Mouse (Mus musculus): ENCODE data around the gene Tcf23. TPM values are rescaled to one million over a fixed set of nuclear protein-coding genes. Genes with fewer than 3 reads are reported as not detected.

Gene Tcf23
- polyA plus RNA-seq, 1 experiment from 2014 or later = 3.3 TPM

GRCm38 (mm10) chr5:30926073-30926472 is 42.4 kb upstream of the Tcf23 start:
- H3K4me3 ChIP-seq (ENCODE audit: low read length) = no peak overlapping the region
- H3K9me3 ChIP-seq (ENCODE audit: control insufficient read depth, low read length) = no peaks in the 10 kb centered on the region
- no peaks in the 10 kb centered on the region for H3K36me3 ChIP-seq (ENCODE audit: control insufficient read depth, insufficient read depth, low read length)
- no peak overlapping the region for H3K9ac ChIP-seq (ENCODE audit: low read depth, low read length)
- H3K4me1 ChIP-seq (ENCODE audit: control insufficient read depth, insufficient read depth, low read length) = peaks cover 16% of the 10 kb centered on the region
- no peak overlapping the region for H3K27ac ChIP-seq (ENCODE audit: low read length)
- no peak overlapping the region for H3K4me2 ChIP-seq (ENCODE audit: low read depth, low read length)
- WGBS = 84% methylated on average over 2 of the region's 2 CpGs
- H3K27me3 ChIP-seq (replicated peaks; ENCODE audit: control insufficient read depth, insufficient read depth, low read length) = no peaks in the 10 kb centered on the region
- ATAC-seq = no peak

- no peak overlapping the region for H3K9ac ChIP-seq (ENCODE audit: low read depth, low read length)
- 45% methylated on average over 7 of the region's 7 CpGs for WGBS
- no peaks in the 10 kb centered on the region for H3K36me3 ChIP-seq (ENCODE audit: control insufficient read depth, insufficient read depth, low read length)
- no peak overlapping the region for H3K27ac ChIP-seq (ENCODE audit: low read length)
- no peak overlapping the region for H3K4me2 ChIP-seq (ENCODE audit: low read depth, low read length)
- no peaks in the 10 kb centered on the region for H3K9me3 ChIP-seq (ENCODE audit: control insufficient read depth, low read length)
- no peak overlapping the region for H3K4me3 ChIP-seq (ENCODE audit: low read length)
- peaks cover 3% of the 10 kb centered on the region; the same call in 1 of the 2 replicates for H3K4me1 ChIP-seq (ENCODE audit: control insufficient read depth, insufficient read depth, low read length)
- H3K27me3 ChIP-seq (replicated peaks; ENCODE audit: control insufficient read depth, insufficient read depth, low read length) = no peaks in the 10 kb centered on the region
- peak; percentile 56; the same call in 1 of the 2 replicates for ATAC-seq
Observed at GRCm38 (mm10) chr5:30927945-30928529, 40.4 kb upstream of the Tcf23 start.

- H3K36me3 ChIP-seq (ENCODE audit: control insufficient read depth, insufficient read depth, low read length) = no peaks in the 10 kb centered on the region
- 43% methylated on average over 4 of the region's 4 CpGs for WGBS
- H3K9ac ChIP-seq (ENCODE audit: low read depth, low read length) = no peak overlapping the region
- peak; percentile 36; the same call in 1 of the 2 replicates for ATAC-seq
- no peaks in the 10 kb centered on the region for H3K27me3 ChIP-seq (replicated peaks; ENCODE audit: control insufficient read depth, insufficient read depth, low read length)
- peaks cover 3% of the 10 kb centered on the region; the same call in 1 of the 2 replicates for H3K4me1 ChIP-seq (ENCODE audit: control insufficient read depth, insufficient read depth, low read length)
- H3K27ac ChIP-seq (ENCODE audit: low read length) = no peak overlapping the region
- no peak overlapping the region for H3K4me3 ChIP-seq (ENCODE audit: low read length)
- no peaks in the 10 kb centered on the region for H3K9me3 ChIP-seq (ENCODE audit: control insufficient read depth, low read length)
- no peak overlapping the region for H3K4me2 ChIP-seq (ENCODE audit: low read depth, low read length)
Observed at GRCm38 (mm10) chr5:30930121-30930520, 38.3 kb upstream of the Tcf23 start.

- no peak overlapping the region for H3K4me2 ChIP-seq (ENCODE audit: low read depth, low read length)
- no peak overlapping the region for H3K4me3 ChIP-seq (ENCODE audit: low read length)
- H3K4me1 ChIP-seq (ENCODE audit: control insufficient read depth, insufficient read depth, low read length) = no peaks in the 10 kb centered on the region
- no peaks in the 10 kb centered on the region for H3K27me3 ChIP-seq (replicated peaks; ENCODE audit: control insufficient read depth, insufficient read depth, low read length)
- ATAC-seq = no peak
- H3K9ac ChIP-seq (ENCODE audit: low read depth, low read length) = no peak overlapping the region
- no peak overlapping the region for H3K27ac ChIP-seq (ENCODE audit: low read length)
- no peaks in the 10 kb centered on the region for H3K9me3 ChIP-seq (ENCODE audit: control insufficient read depth, low read length)
- 81% methylated on average over 6 of the region's 6 CpGs for WGBS
- no peaks in the 10 kb centered on the region for H3K36me3 ChIP-seq (ENCODE audit: control insufficient read depth, insufficient read depth, low read length)
Observed at GRCm38 (mm10) chr5:30930846-30931245, 37.6 kb upstream of the Tcf23 start.

- no peak overlapping the region for H3K9ac ChIP-seq (ENCODE audit: low read depth, low read length)
- H3K9me3 ChIP-seq (ENCODE audit: control insufficient read depth, low read length) = no peaks in the 10 kb centered on the region
- H3K4me2 ChIP-seq (ENCODE audit: low read depth, low read length) = no peak overlapping the region
- no peaks in the 10 kb centered on the region for H3K36me3 ChIP-seq (ENCODE audit: control insufficient read depth, insufficient read depth, low read length)
- no peak overlapping the region for H3K4me3 ChIP-seq (ENCODE audit: low read length)
- no peak overlapping the region for H3K27ac ChIP-seq (ENCODE audit: low read length)
- ATAC-seq = no peak
- no peaks in the 10 kb centered on the region for H3K4me1 ChIP-seq (ENCODE audit: control insufficient read depth, insufficient read depth, low read length)
- WGBS = 90% methylated on average over 4 of the region's 4 CpGs
- H3K27me3 ChIP-seq (replicated peaks; ENCODE audit: control insufficient read depth, insufficient read depth, low read length) = no peaks in the 10 kb centered on the region
Observed at GRCm38 (mm10) chr5:30931378-30931777, 37.1 kb upstream of the Tcf23 start.

- H3K4me2 ChIP-seq (ENCODE audit: low read depth, low read length) = no peak overlapping the region
- no peak overlapping the region for H3K27ac ChIP-seq (ENCODE audit: low read length)
- no peak for ATAC-seq
- H3K4me1 ChIP-seq (ENCODE audit: control insufficient read depth, insufficient read depth, low read length) = no peaks in the 10 kb centered on the region
- H3K9ac ChIP-seq (ENCODE audit: low read depth, low read length) = no peak overlapping the region
- no peaks in the 10 kb centered on the region for H3K27me3 ChIP-seq (replicated peaks; ENCODE audit: control insufficient read depth, insufficient read depth, low read length)
- 71% methylated on average over 5 of the region's 5 CpGs for WGBS
- H3K4me3 ChIP-seq (ENCODE audit: low read length) = no peak overlapping the region
- H3K9me3 ChIP-seq (ENCODE audit: control insufficient read depth, low read length) = no peaks in the 10 kb centered on the region
- H3K36me3 ChIP-seq (ENCODE audit: control insufficient read depth, insufficient read depth, low read length) = no peaks in the 10 kb centered on the region
Observed at GRCm38 (mm10) chr5:30933705-30934104, 34.8 kb upstream of the Tcf23 start.

- H3K9me3 ChIP-seq (ENCODE audit: control insufficient read depth, low read length) = no peaks in the 10 kb centered on the region
- H3K4me3 ChIP-seq (ENCODE audit: low read length) = no peak overlapping the region
- no peaks in the 10 kb centered on the region for H3K36me3 ChIP-seq (ENCODE audit: control insufficient read depth, insufficient read depth, low read length)
- H3K4me2 ChIP-seq (ENCODE audit: low read depth, low read length) = no peak overlapping the region
- H3K27ac ChIP-seq (ENCODE audit: low read length) = no peak overlapping the region
- H3K9ac ChIP-seq (ENCODE audit: low read depth, low read length) = no peak overlapping the region
- no peaks in the 10 kb centered on the region for H3K27me3 ChIP-seq (replicated peaks; ENCODE audit: control insufficient read depth, insufficient read depth, low read length)
- no peaks in the 10 kb centered on the region for H3K4me1 ChIP-seq (ENCODE audit: control insufficient read depth, insufficient read depth, low read length)
- ATAC-seq = no peak
- 89% methylated on average over 5 of the region's 5 CpGs for WGBS
Observed at GRCm38 (mm10) chr5:30934725-30935461, 33.6 kb upstream of the Tcf23 start.

- no peak overlapping the region for H3K9ac ChIP-seq (ENCODE audit: low read depth, low read length)
- peaks cover 10% of the 10 kb centered on the region for H3K4me1 ChIP-seq (ENCODE audit: control insufficient read depth, insufficient read depth, low read length)
- no peak overlapping the region for H3K4me3 ChIP-seq (ENCODE audit: low read length)
- H3K27me3 ChIP-seq (replicated peaks; ENCODE audit: control insufficient read depth, insufficient read depth, low read length) = no peaks in the 10 kb centered on the region
- 92% methylated on average over 2 of the region's 2 CpGs for WGBS
- H3K36me3 ChIP-seq (ENCODE audit: control insufficient read depth, insufficient read depth, low read length) = no peaks in the 10 kb centered on the region
- H3K27ac ChIP-seq (ENCODE audit: low read length) = no peak overlapping the region
- no peak overlapping the region for H3K4me2 ChIP-seq (ENCODE audit: low read depth, low read length)
- H3K9me3 ChIP-seq (ENCODE audit: control insufficient read depth, low read length) = no peaks in the 10 kb centered on the region
- ATAC-seq = no peak
Observed at GRCm38 (mm10) chr5:30943004-30943403, 25.5 kb upstream of the Tcf23 start.

GRCm38 (mm10) chr5:30944344-30944743 is 24.1 kb upstream of the Tcf23 start:
- Histone ChIP-seq H3K4me2 (ENCODE audit: low read depth, low read length) (peak overlapping the region; percentile 90), H3K36me3 (ENCODE audit: control insufficient read depth, insufficient read depth, low read length) (no peaks in the 10 kb centered on the region), H3K4me3 (ENCODE audit: low read length) (peak overlapping the region; percentile 55), H3K27me3 (replicated peaks; ENCODE audit: control insufficient read depth, insufficient read depth, low read length) (no peaks in the 10 kb centered on the region), H3K4me1 (ENCODE audit: control insufficient read depth, insufficient read depth, low read length) (peaks cover 16% of the 10 kb centered on the region), H3K9ac (ENCODE audit: low read depth, low read length) (peak overlapping the region; percentile 76; the same call in 1 of the 2 replicates), H3K27ac (ENCODE audit: low read length) (no peak overlapping the region), H3K9me3 (ENCODE audit: control insufficient read depth, low read length) (no peaks in the 10 kb centered on the region)
- no peak for ATAC-seq
- WGBS = 89% methylated on average over 6 of the region's 6 CpGs

Measured in intestine, embryonic 16.5 days (tissue).